Mouse (Mus musculus) heart, adult 2 months (tissue): ENCODE measurements around the gene Sult3a1. TPM values are rescaled to one million over a fixed set of nuclear protein-coding genes. Genes with fewer than 3 reads are reported as not detected.
"Not testable (repeated sequence)": the region's sequence is repeated elsewhere in the genome, so short reads cannot be mapped to it uniquely, and the experiment has no call there.

ENCODE experiments used
- DNase-seq, 2 experiments: peaks; one replicate each; pipeline ENCODE4 v3.0.0; 2021
- H3K27ac ChIP-seq: fragments of 200-600 bp; 2 replicates; pipeline ENCODE4 v1.8.1; 2022
- H3K27me3 ChIP-seq: fragments of 200-500 bp; 2 replicates; pipeline ENCODE4 v1.6.1; 2012; ENCODE audit warnings: mild to moderate bottlenecking, low read length, inconsistent platforms, mixed read lengths; ENCODE audit not compliant: control insufficient read depth, insufficient read depth
- H3K36me3 ChIP-seq: fragments of 200-500 bp; 2 replicates; pipeline ENCODE4 v1.6.1; 2012; ENCODE audit warnings: low read length, inconsistent platforms; ENCODE audit not compliant: control insufficient read depth, insufficient read depth
- H3K4me1 ChIP-seq: fragments of 200-500 bp; 2 replicates; pipeline ENCODE4 v1.6.1; 2011; ENCODE audit warnings: low read length; ENCODE audit not compliant: control insufficient read depth, insufficient read depth
- H3K4me3 ChIP-seq: fragments of 200-600 bp; 2 replicates; pipeline ENCODE4 v1.8.1; 2022
- H3K79me2 ChIP-seq: fragments of 200-500 bp; replicated peaks from 2 replicates; pipeline ENCODE4 v1.6.1; 2012; ENCODE audit warnings: mild to moderate bottlenecking, inconsistent platforms, low read length, moderate library complexity, mixed read lengths; ENCODE audit not compliant: control insufficient read depth, insufficient read depth
- H3K9ac ChIP-seq: fragments of 200-500 bp; 2 replicates; pipeline ENCODE4 v1.6.1; 2012; ENCODE audit warnings: low read depth, mild to moderate bottlenecking, control low read depth, inconsistent platforms, low read length, mixed read lengths
- CTCF ChIP-seq: fragments of 200-600 bp; IDR thresholded peaks from 2 replicates; pipeline ENCODE4 v1.8.1; 2022; ENCODE audit warnings: antibody characterized with exemption, mild to moderate bottlenecking, moderate library complexity
- EP300 ChIP-seq: fragments of 200-500 bp; IDR thresholded peaks from 2 replicates; pipeline ENCODE4 v1.6.1; 2011; ENCODE audit warnings: low read depth, low read length, control low read depth; ENCODE audit not compliant: insufficient read depth
- POLR2A ChIP-seq: fragments of 200-500 bp; IDR thresholded peaks from 2 replicates; pipeline ENCODE4 v1.6.1; 2011; ENCODE audit warnings: mild to moderate bottlenecking, low read depth, low read length, control low read depth; ENCODE audit not compliant: insufficient read depth
- WGBS: fragments of 180-500 bp; shearing (Covaris S2); methylation state at CpG from one replicate; pipeline ENCODE4 v1.1.7; 2018; 5-methylcytosine and 5-hydroxymethylcytosine counted together
- intact Hi-C: fragments of 180-260 bp; cut with DNase I; formaldehyde crosslinking; loops from one replicate; pipeline ENCODE4 v1.15.1; 2025
- polyA plus RNA-seq: library from polyadenylated mRNA; depleted of rRNA; stranded (reverse); fragments of >200 nt; gene quantifications from 2 replicates; pipeline ENCODE4 v1.2.3, GENCODE M21; 2012; rRNA removed
- total RNA-seq, 2 experiments: library from RNA; stranded (reverse); gene quantifications; 2 replicates each; pipeline ENCODE4 v1.2.3; 2021

Sult3a1 gene
- total and polyA plus RNA-seq, 3 experiments: not detected

DNA sequence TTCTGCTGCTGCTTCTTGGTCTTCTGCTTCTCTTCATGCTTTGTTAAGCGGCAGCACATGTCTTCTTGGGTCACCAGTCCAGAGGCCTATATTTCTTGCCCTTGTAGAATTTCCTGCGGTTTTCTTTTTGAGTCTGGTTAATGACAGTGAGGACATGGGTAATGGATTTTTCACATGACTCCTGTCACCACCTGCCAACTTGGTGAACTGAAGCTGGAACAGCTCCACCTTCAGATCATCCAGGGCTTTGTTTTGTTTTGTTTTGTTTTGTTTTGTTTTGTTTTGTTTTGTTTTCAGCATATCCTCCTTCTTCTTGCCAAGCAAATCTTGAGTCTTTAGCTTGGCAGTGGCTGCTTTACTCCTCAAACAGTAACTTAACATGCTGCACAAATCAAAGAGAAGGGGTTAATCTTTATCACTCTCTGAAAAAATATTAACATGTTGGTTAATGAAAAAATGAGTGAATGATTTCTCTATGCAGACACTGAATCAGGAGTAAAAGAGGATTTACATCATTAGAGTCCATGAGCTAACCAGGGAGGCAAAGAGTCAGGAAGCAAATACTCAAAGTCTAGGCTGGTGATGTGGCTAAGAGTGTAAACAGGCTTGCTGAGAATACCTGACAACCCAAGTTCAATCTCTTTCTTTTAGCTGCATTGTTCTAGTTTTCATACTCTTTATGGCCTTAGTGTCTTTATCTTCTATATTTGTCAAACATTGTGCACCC is 15.3 kb downstream of the Sult3a1 start:
- intact Hi-C loops: loop anchor here (5.0 kb wide), 1 partner anchor 326 kb away; no protein-coding TSS in a partner anchor
- no peaks in the 10 kb centered on the region for H3K27me3 ChIP-seq
- no peak overlapping the region for H3K9ac ChIP-seq
- TF ChIP-seq CTCF (no peak), POLR2A (no peak), EP300 (no peak)
- DNase-seq: no peak
- H3K36me3 ChIP-seq: no peaks in the 10 kb centered on the region
- no peak overlapping the region for H3K27ac ChIP-seq
- 72% methylated on average over 2 of the region's 2 CpGs for WGBS
- H3K4me3 ChIP-seq: no peak overlapping the region
- no peaks in the 10 kb centered on the region for H3K79me2 ChIP-seq
- H3K4me1 ChIP-seq: no peaks in the 10 kb centered on the region

GRCm38 (mm10) chr10:33882411-33882810 is 24.9 kb downstream of the Sult3a1 start:
- H3K36me3 ChIP-seq, intact Hi-C loops, H3K79me2 ChIP-seq, H3K9ac ChIP-seq, H3K4me1 ChIP-seq, H3K27me3 ChIP-seq, H3K4me3 ChIP-seq, H3K27ac ChIP-seq, DNase-seq: not testable (repeated sequence)
- 86% methylated on average over 2 of the region's 2 CpGs for WGBS

DNA sequence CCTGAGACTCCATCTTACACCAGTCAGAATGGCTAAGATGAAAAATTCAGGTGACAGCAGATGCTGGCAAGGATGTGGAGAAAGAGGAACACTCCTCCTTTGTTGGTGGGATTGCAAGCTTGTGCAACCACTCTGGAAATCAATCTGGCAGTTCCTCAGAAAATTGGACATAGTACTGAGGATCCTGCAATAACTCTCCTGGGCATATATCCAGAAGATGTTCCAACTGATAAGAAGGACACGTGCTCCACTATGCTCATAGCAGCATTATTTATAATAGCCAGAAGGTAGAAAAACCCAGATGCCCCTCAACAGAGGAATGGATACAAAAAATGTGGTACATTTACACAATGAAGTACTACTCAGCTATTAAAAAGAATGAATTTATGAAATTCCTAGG is 44.0 kb downstream of the Sult3a1 start:
- H3K4me1 ChIP-seq, H3K36me3 ChIP-seq, H3K79me2 ChIP-seq, H3K27me3 ChIP-seq, H3K27ac ChIP-seq, H3K9ac ChIP-seq, DNase-seq, intact Hi-C loops, H3K4me3 ChIP-seq: not testable (repeated sequence)
- WGBS: 44% methylated on average over 1 of the region's 1 CpGs

- intact Hi-C loops: no loop called here
- TF ChIP-seq POLR2A: no peak
- TF ChIP-seq CTCF: no peak
- no peak for TF ChIP-seq EP300
- WGBS: 8% methylated on average over 17 of the region's 17 CpGs
These were observed 47.3 kb downstream of the Sult3a1 start, which contains the start of gene Rsph4a for GRCm38 (mm10) chr10:33904530-33905481. Gene Rsph4a, plus strand, starts transcription at chr10:33905111.

DNA sequence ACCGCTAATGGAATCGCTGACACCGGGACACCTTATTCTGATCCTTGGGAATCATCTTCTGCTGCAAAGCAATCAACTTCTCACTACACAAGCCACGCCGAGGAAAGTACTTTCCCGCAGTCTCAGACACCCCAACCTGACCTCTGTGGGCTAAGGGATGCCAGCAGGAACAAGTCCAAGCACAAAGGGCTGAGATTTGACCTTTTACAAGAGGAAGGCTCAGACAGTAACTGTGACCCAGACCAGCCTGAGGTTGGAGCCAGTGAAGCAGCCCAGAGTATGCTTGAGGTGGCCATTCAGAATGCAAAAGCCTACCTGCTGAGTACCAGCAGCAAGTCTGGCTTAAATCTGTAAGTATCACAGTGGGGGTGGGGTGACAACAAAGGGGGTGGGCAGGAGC is 48.0 kb downstream of the Sult3a1 start:
- Histone ChIP-seq H3K9ac (no peak overlapping the region), H3K4me3 (no peak overlapping the region), H3K79me2 (no peaks in the 10 kb centered on the region), H3K4me1 (no peaks in the 10 kb centered on the region), H3K36me3 (no peaks in the 10 kb centered on the region), H3K27ac (no peak overlapping the region), H3K27me3 (no peaks in the 10 kb centered on the region)
- DNase-seq: no peak
- intact Hi-C loops: no loop called here
- 10% methylated on average over 6 of the region's 6 CpGs for WGBS
- no peak for TF ChIP-seq EP300
- no peak for TF ChIP-seq POLR2A
- no peak for TF ChIP-seq CTCF

More at GRCm38 (mm10) chr10:33904530-33905481, 47.3 kb downstream of the Sult3a1 start, which contains the start of gene Rsph4a:
- H3K27me3 ChIP-seq: no peaks in the 10 kb centered on the region
- no peaks in the 10 kb centered on the region for H3K36me3 ChIP-seq
- no peaks in the 10 kb centered on the region for H3K79me2 ChIP-seq
- no peak within 1 kb of the TSS for H3K27ac ChIP-seq
- no peaks in the 10 kb centered on the region for H3K4me1 ChIP-seq
- DNase-seq: peak in 1 of 2 experiments; percentile 4
- H3K4me3 ChIP-seq: peak within 1 kb of the TSS; percentile 28
- H3K9ac ChIP-seq: no peak within 1 kb of the TSS

Other genes starting within 250 kb of the Sult3a1 start
- not detected for gene Clvs2, start 233.0 kb upstream of the Sult3a1 start, total RNA-seq
- gene Clvs2, start 233.0 kb upstream of the Sult3a1 start, polyA plus RNA-seq: not detected in 2 replicates
- not detected for gene Sult3a2, start 71.0 kb upstream of the Sult3a1 start, total RNA-seq
- gene Sult3a2, start 71.0 kb upstream of the Sult3a1 start, polyA plus RNA-seq: not detected in 2 replicates
- gene Rsph4a, start 47.4 kb downstream of the Sult3a1 start, total RNA-seq: not detected
- gene Rsph4a, start 47.4 kb downstream of the Sult3a1 start, polyA plus RNA-seq: 0.25 TPM in 1 of 2 replicates, not detected in the other
- 1 to 10 TPM; 6.6 to 7.8 TPM for gene Zup1, start 93.5 kb downstream of the Sult3a1 start, total RNA-seq
- 2.9 and 4.1 TPM in 2 replicates for gene Zup1, start 93.5 kb downstream of the Sult3a1 start, polyA plus RNA-seq
- 100 to 1,000 TPM; 105 to 123 TPM for gene Rwdd1, start 161.9 kb downstream of the Sult3a1 start, total RNA-seq
- gene Rwdd1, start 161.9 kb downstream of the Sult3a1 start, polyA plus RNA-seq: 38.5 and 59.0 TPM in 2 replicates
- gene Trappc3l, start 179.9 kb downstream of the Sult3a1 start, total RNA-seq: not detected
- not detected in 2 replicates for gene Trappc3l, start 179.9 kb downstream of the Sult3a1 start, polyA plus RNA-seq
- not detected for gene Calhm4, start 186.6 kb downstream of the Sult3a1 start, total RNA-seq
- gene Calhm4, start 186.6 kb downstream of the Sult3a1 start, polyA plus RNA-seq: not detected in 2 replicates
- gene Calhm5, start 238.8 kb downstream of the Sult3a1 start, total RNA-seq: under 1 TPM; 0.75 to 0.97 TPM
- gene Calhm5, start 238.8 kb downstream of the Sult3a1 start, polyA plus RNA-seq: 0.51 and 1.3 TPM in 2 replicates